Mouse (Mus musculus) lung, postnatal 25 days (tissue): ENCODE data around the gene Zfp62.

Source experiments
- DNase-seq: peaks from one replicate; pipeline ENCODE4 v3.0.0; 2022; ENCODE audit warnings: low spot score

The Zfp62 gene

DNA sequence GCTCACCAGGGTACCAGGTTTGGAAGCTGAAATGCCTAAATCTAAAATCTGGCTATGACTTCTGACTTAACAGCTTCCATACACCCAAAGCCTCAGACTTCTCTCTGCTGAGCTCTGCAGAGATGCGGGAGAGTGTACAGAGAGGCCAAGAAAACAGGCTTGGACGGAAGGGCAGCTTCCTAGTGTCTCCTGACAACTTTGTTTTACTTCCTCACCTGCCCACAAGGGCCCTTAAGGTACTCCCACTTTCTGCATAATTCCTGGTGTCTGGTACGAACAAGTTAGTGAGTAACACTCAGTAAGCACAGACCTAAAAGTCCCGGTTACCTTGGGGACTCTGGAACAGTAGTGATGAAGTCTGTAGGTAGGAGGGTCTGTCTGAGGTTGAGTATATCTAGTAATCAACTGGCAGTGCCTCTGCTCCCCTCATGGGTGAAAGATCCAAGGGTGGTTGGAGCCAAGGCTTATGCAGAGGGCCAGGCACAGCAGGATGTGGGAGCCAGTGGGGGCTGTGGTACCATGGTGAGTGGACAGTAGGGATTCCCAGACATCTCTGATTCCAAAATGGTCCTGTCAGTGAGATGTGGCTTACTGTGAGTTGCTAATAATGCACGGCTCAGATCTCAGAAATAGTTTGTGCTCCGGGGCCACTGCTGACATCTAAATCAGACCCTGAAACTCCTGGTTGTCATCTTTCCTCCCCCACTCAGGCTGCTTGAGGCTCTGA is 46.0 kb downstream of the Zfp62 start:
- DNase-seq: no peak

DNA sequence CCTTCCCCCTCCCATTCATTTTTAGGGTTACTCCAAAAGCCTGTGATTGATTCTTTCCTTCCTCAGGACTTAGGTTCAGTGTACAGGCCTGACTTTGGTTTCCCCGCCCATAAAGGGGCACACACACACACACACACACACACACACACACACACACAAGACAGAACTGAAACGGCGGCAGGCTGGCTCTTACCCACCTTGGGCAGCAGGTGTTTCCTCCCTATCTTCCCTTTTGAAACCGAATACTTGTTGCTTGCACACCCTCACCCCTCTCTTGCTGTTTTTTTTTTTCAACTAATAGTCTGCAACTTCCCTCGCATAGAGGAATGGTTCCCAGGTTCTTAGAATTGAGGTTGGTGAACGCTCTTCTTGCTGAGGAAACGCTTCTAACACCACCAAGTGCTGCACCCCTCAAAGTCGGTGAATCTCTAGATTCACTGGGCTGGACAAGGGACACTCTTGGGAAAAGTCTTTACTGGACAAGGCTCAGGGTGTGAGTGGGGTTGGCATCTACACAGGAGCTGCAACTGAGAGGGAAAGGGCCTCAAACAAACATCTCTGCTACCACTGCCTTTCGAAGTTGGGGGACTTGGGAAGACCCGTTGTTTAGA is 46.8 kb downstream of the Zfp62 start:
- DNase-seq: no peak

DNA sequence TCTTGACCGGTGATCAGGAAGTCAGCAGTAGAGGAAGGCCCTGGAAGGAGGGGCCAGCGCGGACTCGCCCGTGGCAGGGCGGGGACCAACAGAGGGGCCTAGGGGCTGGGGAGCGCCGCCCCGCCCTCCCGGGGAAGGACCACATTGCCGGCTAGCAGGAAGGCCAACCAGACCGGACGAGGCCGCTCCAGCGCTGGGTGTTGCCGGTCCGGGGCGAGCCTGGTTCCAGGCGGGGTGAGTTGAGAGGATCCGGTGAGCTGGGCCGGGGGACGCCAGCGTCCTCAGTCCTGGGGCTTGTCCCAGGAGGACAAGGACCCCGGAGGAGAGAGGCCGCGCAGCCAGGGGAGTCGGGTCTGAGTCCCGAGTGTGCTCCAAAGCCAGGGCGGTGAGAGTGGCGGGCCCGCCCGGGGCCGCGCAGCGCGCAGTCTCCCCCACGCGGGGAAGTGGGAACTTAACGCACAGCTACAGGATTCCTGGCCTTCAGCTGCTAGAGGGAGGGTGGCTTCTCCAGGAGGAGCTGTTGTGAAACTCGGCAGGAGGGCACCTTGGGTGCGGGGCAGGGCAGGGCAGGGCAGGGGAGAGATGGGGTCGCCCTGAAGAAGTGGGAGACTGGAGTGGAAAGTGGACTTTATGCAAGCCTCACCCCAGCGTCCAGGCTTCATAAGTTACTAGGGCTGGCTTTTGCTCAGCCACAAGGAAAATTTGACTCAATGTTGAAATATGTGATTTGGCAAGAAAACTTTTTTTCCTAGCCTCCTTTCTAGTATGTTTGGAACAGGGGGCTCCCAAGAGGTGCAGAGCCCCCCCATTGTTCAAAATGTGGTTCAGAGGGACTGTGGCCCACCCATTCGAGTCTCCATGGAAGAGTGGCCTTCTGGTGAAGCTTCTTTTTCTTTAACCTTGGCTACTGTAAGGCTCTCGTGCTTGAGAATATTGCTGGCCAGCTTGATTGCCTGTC is 47.6 kb downstream of the Zfp62 start:
- peak; percentile 94 for DNase-seq

DNA sequence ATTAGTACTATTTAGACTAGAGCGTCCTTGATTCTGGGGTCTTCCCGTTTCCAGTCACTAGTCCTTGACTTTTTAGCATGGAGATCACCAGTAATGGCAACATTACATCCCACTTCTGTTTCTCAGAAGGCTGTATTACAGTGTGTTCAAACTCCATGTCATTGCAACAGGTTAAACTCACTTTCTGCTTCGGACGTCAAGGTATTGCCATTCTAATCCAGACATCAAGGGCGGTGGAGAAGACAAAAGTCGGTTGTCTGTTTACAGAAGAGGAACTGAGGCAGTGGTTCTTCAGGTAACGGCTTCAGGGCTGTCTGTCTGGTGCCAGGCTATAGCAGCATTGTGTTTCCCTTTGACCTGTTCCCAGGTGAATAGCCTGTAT is 48.3 kb downstream of the Zfp62 start:
- no peak for DNase-seq

DNA sequence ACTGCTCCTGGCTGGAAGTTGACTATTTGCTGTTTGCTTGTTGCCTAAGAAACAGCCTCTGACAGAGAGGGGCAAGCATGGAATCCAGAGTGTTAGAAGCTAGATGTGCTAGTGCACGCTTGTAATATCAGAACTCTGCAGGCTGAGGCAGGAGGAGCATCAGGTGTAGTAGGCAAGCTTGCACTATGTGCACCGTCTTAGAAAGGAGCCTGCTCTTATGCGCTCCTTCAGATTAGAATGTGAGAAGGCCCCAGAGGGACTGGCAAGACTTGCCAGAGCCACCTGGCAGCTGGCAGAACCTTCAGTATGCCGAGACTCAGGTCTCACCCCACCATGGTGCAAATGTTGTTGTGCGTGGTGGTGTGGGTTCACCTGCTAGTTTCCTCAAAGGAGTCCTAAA is 49.0 kb downstream of the Zfp62 start:
- no peak for DNase-seq

DNA sequence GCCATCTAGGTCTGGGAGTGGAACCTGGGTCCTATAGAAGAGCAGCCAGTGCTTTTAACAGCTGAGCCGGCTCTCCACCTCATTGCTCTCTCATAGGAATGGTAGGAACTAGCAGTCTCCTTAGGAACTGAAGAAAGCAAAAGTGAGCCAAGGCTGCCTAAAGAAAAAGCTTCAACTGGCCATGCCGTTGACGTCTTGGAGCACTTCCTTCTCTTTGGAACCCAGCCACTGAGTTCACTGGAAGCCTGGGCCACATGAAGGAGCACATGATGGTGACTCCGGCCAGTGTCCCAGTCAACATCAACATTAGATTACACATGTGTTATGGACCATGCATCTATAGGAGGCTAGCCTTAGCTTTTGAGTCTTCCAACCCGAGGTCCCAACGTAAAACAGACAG is 49.9 kb downstream of the Zfp62 start:
- DNase-seq: no peak

DNA sequence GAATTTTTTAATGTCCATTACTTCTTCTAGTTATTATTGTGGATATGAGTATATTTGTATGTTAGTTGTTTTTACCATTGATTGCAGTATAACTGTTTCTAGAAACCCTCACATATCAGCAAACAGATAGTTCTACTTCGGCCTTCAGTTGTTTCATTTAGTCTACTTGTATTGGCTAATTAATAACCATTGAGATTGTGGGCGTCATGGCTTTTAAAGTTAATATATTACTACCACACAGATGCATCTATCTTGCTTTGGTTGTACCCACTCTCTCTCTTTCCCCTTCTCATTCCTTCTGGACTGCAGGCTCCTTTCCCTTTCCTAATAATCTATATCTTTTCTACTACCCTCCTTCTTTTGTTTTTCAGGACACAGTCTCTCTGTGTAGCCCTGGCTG is 56.2 kb downstream of the Zfp62 start:
- no peak for DNase-seq

DNA sequence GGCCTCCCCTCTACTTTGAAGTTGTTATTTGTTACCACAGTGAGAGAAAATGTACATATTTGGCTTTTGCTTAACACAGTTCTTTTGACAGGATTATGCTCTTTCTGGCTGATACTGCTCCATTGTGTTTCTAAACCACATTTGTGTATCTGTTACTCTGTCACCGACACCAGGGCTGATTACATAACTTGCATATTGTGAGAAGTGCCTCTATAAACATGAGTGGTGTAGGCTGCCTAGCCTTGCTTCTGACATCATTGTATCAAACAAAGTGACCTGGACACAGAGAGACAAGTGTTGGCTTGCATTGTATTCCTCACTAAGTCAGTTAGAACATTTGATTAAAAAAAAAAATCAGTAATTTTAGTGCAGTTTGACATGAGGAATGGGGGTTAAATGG is 56.7 kb downstream of the Zfp62 start:
- DNase-seq: no peak

DNA sequence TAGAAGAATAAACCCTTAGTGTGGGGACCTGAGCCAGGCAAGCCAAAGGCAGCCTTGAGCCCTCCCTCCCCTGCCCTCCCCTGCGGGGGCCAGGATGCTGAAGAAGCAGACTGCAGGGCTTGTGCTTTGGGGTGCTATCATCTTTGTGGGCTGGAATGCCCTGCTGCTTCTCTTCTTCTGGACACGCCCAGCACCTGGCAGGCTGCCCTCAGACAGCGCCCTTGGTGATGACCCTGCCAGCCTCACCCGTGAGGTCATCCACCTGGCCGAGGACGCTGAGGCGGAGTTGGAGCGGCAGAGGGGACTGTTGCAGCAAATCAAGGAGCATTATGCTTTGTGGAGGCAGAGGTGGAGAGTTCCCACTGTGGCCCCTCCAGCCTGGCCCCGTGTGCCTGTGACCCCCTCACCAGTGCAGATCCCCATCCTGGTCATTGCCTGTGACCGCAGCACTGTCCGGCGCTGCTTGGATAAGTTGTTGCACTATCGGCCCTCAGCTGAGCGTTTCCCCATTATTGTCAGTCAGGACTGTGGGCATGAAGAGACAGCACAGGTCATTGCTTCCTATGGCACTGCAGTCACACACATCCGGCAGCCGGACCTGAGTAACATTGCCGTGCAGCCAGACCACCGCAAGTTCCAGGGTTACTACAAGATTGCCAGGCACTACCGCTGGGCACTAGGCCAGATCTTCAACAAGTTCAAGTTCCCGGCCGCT is 57.7 kb downstream of the Zfp62 start:
- no peak for DNase-seq

DNA sequence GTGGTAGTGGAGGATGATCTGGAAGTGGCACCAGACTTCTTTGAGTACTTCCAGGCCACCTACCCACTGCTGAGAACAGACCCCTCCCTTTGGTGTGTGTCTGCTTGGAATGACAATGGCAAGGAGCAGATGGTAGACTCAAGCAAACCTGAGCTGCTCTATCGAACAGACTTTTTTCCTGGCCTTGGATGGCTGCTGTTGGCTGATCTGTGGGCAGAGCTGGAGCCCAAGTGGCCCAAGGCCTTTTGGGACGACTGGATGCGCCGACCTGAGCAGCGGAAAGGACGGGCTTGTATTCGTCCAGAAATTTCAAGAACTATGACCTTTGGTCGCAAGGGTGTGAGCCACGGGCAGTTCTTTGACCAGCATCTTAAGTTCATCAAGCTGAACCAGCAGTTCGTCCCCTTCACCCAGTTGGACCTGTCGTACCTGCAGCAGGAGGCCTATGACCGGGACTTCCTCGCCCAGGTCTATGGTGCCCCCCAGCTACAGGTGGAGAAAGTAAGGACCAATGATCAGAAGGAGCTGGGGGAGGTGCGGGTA is 58.3 kb downstream of the Zfp62 start:
- no peak for DNase-seq

DNA sequence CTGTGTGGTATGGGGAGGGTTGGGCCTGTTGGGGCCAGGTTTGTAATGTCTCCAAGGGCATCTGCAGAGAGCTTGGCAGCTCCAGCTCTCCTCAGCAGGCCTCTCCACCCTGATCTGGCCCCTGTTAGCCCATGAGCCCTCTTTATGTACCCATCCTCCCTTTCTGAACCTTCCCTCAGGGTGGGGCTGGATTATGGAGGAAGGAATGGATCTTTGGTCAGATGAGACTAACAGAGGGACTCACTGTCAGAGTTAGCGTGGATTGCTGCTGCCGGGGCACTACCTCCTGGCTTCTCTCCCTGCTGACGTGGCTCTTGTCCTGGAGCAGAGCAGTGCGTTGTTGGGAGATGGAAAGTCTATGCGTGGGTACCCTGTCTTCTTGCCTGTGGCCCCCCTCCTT is 59.2 kb downstream of the Zfp62 start:
- DNase-seq: no peak

DNA sequence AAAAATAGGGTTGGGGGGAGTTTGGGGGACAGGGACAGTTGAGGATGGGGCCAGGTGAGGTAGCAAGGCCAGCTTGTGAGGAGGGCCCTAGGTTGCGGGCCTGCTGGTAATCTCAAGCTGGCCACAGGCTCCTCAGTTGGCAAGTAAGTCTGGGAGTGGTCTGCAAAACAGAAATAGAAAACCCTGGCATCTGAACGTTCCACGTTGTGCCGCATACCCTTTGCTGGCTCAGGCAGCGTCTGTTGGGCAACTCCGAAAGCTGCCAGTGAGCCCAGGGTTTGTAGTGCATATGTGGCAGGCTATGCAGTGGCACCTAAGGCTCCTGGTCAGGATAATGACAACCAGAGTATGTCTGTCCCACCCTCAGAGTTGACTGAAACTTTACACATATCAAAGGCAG is 60.1 kb downstream of the Zfp62 start:
- no peak for DNase-seq

DNA sequence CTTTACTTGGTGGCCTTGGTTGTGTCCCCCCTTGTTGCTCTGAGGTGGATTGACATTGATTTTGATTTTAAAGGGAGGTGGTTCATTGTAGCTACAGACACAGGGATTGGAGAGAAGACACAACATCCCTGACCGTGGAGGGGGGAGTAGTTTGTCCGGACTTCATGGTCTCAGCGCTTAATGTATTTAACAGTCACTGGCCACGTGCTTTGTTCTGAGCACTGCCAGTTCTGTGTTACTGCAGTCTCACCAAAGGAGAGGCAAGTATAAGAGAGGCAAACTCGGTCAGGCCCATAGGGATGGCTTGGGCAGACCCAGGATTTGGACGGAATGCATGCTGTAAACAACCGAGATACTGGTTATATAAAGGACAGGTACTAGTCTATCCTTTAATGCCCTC is 61.0 kb downstream of the Zfp62 start:
- DNase-seq: no peak

DNA sequence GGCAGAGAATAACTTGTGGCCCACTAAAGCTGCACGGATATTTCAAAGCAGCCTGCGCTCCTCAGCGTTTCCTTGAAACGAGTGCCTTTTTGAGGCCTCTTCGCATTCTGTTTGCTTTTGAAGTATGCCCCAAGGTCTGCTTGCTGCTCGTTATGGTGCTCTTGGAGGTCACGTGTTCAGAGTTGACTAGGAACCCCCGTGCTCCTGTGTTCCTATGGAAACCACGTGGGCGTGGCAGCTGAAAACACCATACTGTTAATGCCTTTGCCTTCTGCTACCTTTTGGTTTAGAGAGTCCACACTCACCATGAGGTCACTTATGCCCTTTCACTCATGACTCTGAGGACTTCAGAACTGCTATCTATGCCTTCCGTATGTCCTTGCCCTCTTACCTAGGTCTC is 61.5 kb downstream of the Zfp62 start:
- DNase-seq: no peak

DNA sequence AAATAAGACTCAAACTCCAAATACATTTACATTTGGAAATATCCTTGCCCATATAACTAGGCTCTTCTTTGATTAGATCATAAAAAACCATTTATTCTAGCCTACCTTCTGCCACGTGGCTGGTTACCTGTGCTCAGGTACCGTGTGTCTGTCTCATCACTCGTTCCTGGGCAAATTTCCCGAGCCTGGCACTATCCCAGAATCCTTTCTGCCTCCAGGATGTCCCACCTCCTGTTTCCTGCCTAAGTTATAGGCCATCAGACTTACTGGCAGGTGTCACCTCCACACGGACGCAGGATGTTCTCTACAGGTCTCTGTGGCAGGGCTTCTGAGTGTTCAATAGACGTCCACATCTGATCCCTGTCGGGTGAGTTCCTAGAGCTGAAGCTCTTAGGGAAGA is 62.0 kb downstream of the Zfp62 start:
- DNase-seq: no peak

DNA sequence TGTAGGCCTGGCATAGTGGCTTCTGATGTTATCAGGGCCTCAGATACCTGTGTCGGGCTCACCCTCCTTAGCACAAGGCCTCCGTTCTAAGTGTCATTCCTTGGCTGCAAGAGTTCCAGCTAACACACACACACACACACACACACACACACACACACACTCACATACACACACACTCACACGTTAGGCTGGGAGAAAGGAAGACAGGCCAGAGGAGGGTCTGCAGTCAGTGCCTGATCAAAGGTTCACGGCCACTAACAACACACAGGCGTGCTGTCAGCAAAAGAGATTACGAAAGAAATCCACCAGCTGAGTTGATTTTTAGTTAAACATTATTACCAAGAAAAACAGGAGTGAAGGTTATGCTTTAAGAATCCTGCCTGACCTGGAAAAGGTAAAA is 63.6 kb downstream of the Zfp62 start:
- no peak for DNase-seq

DNA sequence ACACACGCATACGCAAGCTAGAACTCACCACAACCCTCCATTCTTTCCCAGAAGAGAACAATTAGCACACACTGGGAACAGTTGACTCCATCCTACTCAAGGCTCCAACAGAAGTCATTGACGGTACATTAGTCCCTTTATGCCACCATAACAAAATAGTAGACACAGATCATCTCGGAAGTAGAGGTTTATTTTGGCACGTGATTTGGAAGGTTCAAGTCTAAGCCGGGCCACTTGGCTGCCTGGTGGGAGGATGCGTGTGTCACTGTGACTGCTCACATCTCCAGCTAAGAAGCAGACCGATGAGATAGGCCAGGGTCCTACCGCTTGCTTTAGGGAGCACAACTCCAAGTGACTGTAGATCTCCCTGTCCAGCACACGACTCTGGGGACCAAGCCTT is 64.2 kb downstream of the Zfp62 start:
- DNase-seq: no peak

DNA sequence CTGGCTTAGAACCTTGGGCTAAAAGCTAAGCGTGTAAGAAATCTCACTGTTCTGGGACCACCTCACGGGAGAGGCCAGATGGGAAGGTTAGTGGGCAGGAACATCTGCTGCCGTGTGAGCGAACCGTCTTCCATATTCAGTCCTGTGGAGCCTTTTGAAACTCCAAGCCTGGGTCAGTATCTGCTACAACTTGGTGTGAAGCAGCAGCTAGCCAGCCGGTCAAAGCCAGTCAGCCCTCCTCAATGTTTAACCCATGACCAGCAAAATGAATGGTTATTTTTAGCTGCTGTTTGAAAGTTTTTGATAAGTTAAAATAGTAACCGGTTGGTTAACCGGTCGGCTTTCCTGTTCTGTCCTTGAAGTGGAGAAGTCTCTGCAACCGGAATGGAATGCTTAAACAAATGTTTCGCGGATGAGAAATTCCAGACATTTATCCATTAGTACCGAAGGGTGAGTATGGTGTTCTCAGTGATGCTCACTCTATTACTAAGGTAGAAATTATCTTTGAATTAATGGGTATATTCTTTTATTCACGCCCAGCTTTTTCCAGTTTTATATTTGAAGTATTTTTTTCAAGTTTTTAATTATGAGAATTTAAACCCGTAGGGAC is 65.0 kb downstream of the Zfp62 start:
- DNase-seq: no peak
